Mouse (Mus musculus) adrenal gland, adult 18-20 months (tissue): ENCODE measurements around the gene Ankrd53. TPM values are rescaled to one million over a fixed set of nuclear protein-coding genes. Genes with fewer than 3 reads are reported as not detected.
"Not testable (repeated sequence)": the region's sequence is repeated elsewhere in the genome, so short reads cannot be mapped to it uniquely, and the experiment has no call there.

ENCODE experiments used
- DNase-seq, 2 experiments: peaks; one replicate each; pipeline ENCODE4 v3.0.0; 2021 to 2022; ENCODE audit warnings: low spot score in 2 of 2
- total RNA-seq, 2 experiments: library from RNA; stranded (reverse); gene quantifications; 1 replicate in 1 of 2; 2 replicates in 1 of 2; pipeline ENCODE4 v1.2.3; 2021

Ankrd53 gene
- total RNA-seq, 2 experiments from 2014 or later: 0.16 TPM; not detected in 1

GRCm38 (mm10) chr6:83762880-83763431, 512 bp downstream of the Ankrd53 start:
- peak; percentile 26 to 51 for DNase-seq

GRCm38 (mm10) chr6:83766982-83767381, 4.5 kb downstream of the Ankrd53 start:
- DNase-seq: no peak

DNA sequence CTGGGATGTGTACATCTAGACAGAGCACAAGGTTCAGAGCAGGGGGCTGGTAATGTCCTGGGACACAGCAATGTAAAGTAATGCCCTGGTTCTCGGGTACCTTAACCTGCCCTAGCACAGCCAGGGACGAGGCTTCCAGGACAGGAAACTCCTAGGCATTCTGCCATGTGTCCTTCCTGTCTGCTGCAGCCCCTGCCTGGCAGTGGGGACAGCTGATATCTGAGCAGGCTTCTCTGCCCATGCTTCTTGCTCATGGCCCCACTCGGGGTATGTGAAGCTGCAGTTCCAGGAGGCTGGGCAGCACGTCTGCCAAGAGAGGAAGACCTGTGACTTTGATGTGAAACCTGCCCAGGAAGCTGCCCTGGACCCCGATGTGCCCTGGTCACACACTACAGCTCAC, 6.0 kb downstream of the Ankrd53 start:
- DNase-seq: no peak

DNA sequence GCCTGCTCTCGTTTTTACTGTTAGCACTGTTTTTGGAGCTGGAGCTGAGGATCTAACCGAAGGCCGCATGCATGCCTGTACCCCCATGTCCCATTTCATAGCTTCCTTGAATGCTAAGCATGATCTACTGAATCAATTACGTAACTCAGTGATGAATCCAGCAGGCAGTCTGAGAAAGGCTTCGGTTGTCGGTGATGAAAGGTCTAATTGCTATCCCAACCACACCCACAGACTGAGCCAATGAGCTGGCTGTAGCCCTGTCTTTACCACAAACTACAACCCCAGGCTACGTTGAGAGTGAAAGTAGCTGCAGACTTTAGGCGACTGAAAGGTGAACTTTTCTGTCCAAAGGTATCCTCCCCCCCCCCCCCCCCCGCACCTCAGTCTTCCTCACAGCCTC, 11.7 kb downstream of the Ankrd53 start:
- no peak for DNase-seq

DNA sequence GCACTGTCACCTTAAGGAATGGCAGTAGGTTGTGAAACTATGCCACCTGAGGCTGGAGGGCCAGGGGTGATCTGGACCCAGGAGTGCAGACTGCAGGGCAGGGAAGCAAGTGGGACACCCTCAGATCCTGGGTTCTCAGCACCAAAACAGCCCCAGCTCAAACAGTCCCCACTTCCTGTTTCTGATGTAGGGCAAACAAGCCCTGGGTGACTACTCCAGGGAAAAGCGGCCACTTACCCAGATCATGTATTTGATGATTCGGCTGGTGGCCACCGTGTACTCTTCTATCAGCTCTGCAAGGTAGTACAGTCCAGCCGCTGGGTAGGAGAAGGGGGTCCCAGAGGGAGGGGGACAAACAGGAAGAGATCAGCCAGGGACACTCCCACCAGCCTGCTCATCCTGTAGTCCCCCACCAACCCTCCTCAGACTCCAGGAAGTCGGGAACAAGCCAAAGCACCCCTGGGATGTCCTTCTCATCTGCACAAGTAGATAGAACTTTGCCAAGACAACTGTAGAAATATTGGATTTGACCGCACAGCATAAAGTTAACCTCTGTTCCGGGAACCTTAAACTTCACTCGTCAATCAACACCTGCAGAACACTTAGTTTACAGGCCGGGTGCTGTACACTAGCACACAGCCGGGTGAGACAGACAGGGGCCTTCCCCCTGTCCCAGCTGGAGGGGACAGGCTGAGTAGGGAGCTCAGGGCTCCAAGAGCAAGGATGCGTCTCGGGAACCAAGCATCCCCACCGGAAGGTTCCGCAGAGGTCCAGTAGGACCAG, 12.5 kb downstream of the Ankrd53 start:
- no peak for DNase-seq

GRCm38 (mm10) chr6:83775638-83776293, 13.3 kb downstream of the Ankrd53 start, which contains the start of gene Tex261:
Tex261 (minus strand) TSS chr6:83775813.
- peak; percentile 91 to 92 for DNase-seq

DNA sequence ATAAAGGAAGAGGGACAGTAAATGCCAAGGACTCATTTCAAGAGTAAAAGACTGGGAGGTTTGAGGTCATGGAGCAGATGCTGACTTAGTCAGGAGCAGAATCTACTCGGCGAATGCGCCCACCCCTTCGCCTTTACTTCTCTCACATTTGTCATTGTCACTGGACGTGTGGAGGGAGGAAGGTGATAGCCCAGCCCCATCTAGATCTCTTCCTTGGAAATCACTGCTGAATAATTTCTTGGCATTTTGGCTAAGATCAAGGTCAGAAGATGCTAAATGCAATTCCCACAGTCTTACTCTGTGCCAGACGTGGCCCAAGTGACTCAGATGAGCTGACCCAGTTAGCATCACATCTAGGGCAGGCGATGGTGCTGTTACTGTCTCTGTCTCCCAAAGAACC, 15.9 kb downstream of the Ankrd53 start:
- DNase-seq: peak in 1 of 2 experiments; percentile 37

DNA sequence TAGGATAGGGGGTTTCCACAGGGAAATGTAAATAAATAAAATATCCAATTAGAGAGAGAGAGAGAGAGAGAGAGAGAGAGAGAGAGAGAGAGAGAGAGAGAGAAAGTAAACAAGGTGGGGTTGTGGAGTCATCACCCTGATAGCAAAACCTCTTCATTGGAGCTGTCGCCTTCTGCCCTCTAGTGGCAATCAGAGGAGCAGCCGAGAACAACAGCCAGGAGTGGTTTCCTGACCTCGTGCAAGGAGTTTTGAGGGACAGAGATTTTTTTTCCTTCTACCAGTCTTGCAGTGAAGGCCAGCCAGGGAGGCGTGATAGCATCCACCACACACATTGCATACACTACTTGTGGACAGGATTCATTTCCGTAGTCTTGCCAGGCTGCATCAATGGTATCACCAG, 16.6 kb downstream of the Ankrd53 start:
- DNase-seq: peak; percentile 43 to 47

DNA sequence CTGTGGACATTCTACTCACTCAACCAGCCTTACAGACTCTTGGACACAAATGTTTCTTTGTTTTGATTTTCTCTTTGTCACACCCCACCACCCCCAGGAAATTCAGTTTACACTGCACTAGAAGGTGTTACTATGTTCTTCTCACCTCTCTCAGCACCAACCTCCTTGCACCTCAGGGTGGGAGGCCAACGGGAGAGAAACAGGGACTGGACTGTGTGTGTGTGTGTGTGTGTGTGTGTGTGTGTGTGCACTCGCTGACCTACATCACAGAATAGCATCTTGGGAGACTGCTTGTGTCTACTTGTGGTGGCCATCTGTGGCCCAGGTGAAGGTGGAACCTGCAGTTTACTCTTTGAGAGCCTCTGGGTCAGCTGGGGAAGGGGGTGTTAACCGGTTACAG, 24.0 kb downstream of the Ankrd53 start:
- DNase-seq: no peak

GRCm38 (mm10) chr6:83788554-83788953, 26.1 kb downstream of the Ankrd53 start:
- no peak for DNase-seq

GRCm38 (mm10) chr6:83790533-83790932, 28.1 kb downstream of the Ankrd53 start:
- DNase-seq: not testable (repeated sequence)

DNA sequence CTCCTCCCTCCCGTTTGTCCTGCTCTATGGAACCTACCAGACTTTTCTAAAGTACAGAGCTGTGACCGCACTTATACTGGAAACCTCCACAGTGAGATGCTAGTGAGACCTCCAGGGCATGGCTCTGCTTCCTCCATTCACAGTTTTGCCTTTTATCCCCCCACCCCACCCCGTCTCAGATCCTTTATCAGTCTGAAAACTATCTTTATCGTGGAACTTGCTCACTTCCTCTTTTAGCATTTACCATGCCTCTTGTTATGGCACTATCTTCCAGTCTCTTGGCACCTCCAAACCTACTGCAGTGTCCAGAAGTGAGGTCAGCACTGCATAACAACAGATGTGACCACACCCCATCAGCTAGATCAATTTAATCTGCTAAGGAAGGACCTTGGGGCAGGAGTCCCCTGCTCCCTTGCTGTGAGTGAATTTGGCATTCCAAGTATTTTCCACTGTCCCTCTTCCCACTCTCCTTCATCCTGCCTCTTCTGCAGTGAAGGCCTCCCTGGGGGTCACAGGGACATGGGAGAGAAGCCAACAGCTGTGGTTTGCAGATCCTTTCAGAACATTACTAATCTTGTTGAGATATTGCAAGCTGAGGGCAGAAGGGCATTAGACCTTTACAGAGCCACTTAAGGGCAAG, 28.9 kb downstream of the Ankrd53 start:
- DNase-seq: no peak

DNA sequence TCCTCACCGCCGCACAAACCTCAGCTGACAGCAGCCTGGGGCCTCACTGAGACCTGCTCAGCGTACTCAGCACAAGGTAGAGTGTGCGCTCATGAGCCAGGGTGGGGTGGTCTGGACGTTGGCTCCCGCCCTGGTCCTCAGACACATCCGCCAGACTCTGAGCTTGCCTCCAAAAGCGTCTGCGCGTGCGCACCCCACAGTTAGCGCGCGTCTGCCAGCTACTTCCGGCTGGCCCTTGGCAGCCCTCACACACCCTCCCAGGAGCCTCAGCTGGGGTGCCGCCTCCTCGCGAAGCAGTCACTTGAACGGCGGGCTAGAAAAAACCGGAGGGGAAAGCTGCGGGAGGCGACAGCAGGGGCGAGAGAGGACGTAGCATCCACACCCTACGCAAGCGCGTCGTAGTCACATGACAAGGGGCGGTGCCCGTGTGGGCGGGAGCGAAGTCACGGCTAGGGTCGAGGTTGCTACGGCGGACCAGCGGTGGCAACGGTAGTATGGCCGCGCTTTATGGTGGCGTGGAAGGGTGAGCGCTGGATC, 32.4 kb downstream of the Ankrd53 start, which contains the start of gene Nagk:
TSS of gene Nagk (plus strand) at position 223 of the 537 bp plus-strand sequence.
- DNase-seq: peak; percentile 91 to 93

GRCm38 (mm10) chr6:83795492-83795900, 33.1 kb downstream of the Ankrd53 start:
- peak in 1 of 2 experiments; percentile 35 for DNase-seq

- DNase-seq: no peak
These were observed 34.2 kb downstream of the Ankrd53 start for GRCm38 (mm10) chr6:83796686-83797085.

GRCm38 (mm10) chr6:83802033-83802432, 39.6 kb downstream of the Ankrd53 start:
- DNase-seq: no peak

DNA sequence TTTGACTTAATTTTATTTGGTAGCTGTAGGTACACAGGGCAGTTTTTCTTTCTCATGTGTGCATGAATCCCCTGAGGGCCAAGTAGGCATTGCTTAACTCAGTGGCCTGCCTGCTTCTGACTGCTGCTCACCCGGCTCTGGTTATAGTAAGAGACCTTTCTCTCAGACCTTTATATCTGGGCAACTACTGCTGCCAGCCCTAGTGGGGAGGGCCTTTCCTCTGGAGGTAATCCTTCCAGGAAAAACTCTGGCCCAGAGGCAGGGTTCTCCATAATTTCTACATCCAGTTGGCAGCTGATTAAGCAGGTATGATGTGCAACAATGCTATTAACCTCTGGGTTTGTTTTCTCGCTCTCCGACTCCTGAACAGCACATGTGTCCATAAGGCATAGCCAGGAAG, 40.4 kb downstream of the Ankrd53 start:
- DNase-seq: no peak

DNA sequence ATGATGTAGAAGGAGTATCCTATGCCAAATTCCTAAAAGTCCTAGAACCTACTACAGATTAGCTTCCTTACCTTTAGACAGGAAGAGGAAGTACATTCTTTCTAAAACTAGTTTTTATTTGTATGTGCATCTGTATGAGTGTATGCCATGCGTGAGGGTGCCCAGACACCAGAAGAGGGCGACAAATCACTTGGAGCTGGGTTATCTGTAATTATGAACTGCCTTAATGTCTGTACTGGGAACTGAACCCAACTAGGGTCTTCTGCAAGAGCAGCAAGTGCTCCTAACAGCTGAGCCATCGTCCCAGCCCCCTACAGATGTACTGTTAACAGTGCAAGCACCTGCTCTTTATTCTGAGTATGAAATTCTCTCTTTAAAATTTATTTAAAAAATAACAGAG, 53.4 kb downstream of the Ankrd53 start:
- DNase-seq: no peak
